Mouse (Mus musculus): ENCODE results near the gene Zmynd12. TPM values are rescaled to one million over a fixed set of nuclear protein-coding genes. Genes with fewer than 3 reads are reported as not detected.

Zmynd12 gene
- polyA plus RNA-seq (2015; fragmentation: Nextera tagmentation; extraction: Ambion mirVana): 0.13 and 0.29 TPM in 2 replicates

DNA sequence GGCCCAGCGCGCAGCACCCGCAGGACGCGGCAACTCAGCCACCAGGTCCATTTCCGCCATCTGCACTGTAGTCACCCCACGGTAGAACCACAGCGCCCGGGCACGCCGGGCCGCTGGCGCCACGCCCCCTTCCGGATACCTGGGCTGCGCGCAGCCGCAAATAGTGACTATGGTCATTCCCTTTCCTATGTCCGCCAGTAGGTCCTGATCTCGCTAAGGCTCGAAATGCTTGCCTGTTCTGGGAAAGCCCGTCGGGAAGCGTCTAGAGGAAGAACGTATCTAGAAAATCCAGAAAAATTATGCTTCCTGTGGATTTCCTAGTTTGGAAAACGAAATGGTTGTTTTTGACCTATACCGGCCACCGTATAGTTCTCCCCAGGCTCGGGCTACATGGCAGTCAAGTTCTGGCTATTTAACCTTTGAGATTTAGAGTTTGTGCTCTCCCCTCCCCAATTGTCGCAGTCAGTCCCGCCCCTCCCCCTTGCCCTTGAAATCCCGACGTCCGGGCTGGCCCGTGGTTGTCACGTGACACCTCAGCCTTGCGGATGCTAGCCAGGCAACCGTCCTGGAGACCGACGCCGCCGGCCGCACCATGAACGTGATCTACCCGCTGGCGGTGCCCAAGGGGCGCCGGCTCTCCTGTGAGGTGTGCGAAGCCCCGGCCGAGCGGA lies at the start of gene Zmynd12, which contains the start of gene Ppcs:
Zmynd12 (plus strand) TSS at position 521 of the 671 bp plus-strand sequence.
Ppcs (minus strand) TSS at position 127 of the 671 bp plus-strand sequence.
- Histone ChIP-seq H3K9ac (peak within 1 kb of the TSS; percentile 91), H3K4me3 (peak within 1 kb of the TSS; percentile 71), H3K4me1 (peaks cover 33% of the 10 kb centered on the region), H3K36me3 (peaks cover 18% of the 10 kb centered on the region), H3K27ac (replicated peaks) (peak within 1 kb of the TSS; percentile 92), H3K4me2 (peak within 1 kb of the TSS; percentile 86), H3K9me3 (no peaks in the 10 kb centered on the region), H3K27me3 (replicated peaks) (no peaks in the 10 kb centered on the region)
- peak; percentile 88 for ATAC-seq (ENCODE audit: extremely low read depth, insufficient number of reproducible peaks, low FRiP score, low TSS enrichment)
- WGBS: under 1% methylated on average over 52 of the region's 52 CpGs

DNA sequence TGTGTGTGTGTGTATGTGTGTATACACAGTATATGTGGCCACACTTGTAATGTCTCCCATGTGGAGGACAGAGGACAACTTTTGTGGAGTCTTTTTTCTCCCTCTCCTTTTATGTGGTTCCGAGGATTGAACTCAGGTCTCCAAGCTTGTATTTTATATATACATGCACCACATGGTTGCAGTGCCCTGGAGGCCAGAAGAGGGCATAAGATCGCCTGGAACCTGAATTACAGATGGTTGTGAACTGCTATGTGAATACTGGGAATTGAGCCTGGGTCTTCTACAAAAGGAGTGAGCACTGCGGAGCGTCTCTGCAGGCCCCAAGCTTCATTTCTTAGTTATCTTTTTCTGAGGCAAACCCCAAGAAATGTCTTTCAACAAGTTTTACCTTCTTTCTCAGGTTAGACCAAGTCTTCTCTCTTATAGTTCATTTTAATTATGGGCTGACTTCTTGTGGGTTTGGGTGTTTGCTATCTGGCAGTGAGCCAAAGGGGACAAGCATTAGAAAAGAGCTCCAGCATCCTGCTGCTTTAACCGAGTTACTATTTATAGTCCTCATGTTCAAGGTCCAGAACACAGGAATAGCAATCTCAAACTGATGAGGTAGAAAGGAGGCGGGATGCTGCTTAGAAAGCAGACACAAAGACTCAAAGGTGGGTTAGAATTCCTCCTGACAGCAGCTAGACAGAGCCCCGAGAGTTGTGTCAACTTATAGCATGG lies 41.0 kb upstream of the Zmynd12 start:
- Histone ChIP-seq H3K27me3 (replicated peaks) (no peaks in the 10 kb centered on the region; the same call in 1 of the 2 replicates), H3K4me3 (no peak overlapping the region), H3K36me3 (no peaks in the 10 kb centered on the region), H3K27ac (replicated peaks) (no peak overlapping the region), H3K4me1 (peaks cover 9% of the 10 kb centered on the region), H3K4me2 (no peak overlapping the region), H3K9ac (no peak overlapping the region), H3K9me3 (no peaks in the 10 kb centered on the region)
- 61% methylated on average over 7 of the region's 7 CpGs for WGBS
- no peak for ATAC-seq (ENCODE audit: extremely low read depth, insufficient number of reproducible peaks, low FRiP score, low TSS enrichment)

DNA sequence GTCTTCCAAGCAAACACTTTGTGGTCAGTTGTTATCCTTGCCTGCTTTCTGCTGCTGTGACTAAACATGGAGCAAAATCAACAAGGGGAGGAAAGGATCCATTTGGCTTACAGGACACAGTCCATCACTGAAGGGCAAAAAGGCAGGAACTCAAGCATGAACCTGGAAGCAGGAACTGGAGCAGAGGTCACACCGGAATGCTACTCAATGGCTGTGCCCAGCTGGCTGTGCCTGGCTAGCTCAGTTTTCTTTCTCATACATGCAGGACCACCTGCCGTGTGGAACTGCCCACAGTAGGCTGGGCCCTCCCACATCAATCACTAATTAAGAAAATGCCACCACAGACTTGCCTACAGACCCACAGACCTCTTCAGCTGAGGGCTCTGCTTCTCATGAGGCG lies 33.4 kb upstream of the Zmynd12 start:
- H3K36me3 ChIP-seq: no peaks in the 10 kb centered on the region
- WGBS: 71% methylated on average over 3 of the region's 3 CpGs
- no peaks in the 10 kb centered on the region for H3K27me3 ChIP-seq (replicated peaks)
- H3K4me3 ChIP-seq: no peak overlapping the region
- H3K9ac ChIP-seq: no peak overlapping the region
- no peaks in the 10 kb centered on the region for H3K4me1 ChIP-seq
- no peak overlapping the region for H3K27ac ChIP-seq (replicated peaks)
- no peak overlapping the region for H3K4me2 ChIP-seq
- no peak for ATAC-seq (ENCODE audit: extremely low read depth, insufficient number of reproducible peaks, low FRiP score, low TSS enrichment)
- no peaks in the 10 kb centered on the region for H3K9me3 ChIP-seq

DNA sequence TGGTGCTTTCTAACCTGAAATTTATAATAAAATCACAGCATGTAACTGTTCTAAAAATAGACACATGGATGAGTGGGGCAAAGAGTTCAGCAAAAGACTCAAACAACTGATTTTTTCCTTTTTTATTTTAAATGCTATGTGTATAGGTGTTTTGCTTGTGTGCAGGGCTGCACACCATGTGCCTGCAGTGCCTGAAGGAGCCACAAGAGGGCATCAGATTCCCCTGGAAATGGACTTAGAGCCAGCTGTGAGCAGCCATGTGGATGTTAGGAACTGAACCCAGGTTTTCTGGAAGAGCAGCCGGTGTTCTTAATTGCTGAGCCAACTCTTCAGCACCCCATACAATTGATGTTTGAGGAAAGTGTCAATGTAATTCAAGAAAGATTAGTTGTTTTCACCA lies 32.2 kb upstream of the Zmynd12 start:
- Histone ChIP-seq H3K27me3 (replicated peaks) (no peaks in the 10 kb centered on the region), H3K36me3 (no peaks in the 10 kb centered on the region), H3K4me1 (no peaks in the 10 kb centered on the region), H3K27ac (replicated peaks) (no peak overlapping the region), H3K4me3 (no peak overlapping the region), H3K9ac (no peak overlapping the region), H3K9me3 (no peaks in the 10 kb centered on the region), H3K4me2 (no peak overlapping the region)
- 84% methylated on average over 1 of the region's 1 CpGs for WGBS
- no peak for ATAC-seq (ENCODE audit: extremely low read depth, insufficient number of reproducible peaks, low FRiP score, low TSS enrichment)

DNA sequence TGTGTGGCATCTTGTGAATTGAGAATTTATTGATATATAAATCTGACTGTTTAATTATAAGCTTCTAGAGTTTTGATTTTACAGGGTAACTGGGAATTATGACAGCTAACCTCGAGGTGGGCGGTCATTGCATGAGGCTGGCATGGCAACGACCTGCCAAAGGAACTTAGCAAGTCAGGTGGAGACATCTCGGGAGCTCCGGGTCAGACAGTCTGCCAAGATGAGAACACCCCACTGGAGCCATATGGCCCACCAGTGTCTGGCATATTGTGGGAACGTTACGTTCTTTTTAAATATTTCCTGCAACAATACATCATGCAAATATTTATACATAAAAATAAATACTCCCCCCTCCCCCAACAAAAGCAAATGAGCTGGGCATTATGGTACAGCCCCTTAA lies 23.9 kb upstream of the Zmynd12 start:
- H3K4me2 ChIP-seq: no peak overlapping the region
- H3K9me3 ChIP-seq: peaks cover 17% of the 10 kb centered on the region; the same call in 1 of the 2 replicates
- H3K27me3 ChIP-seq (replicated peaks): no peaks in the 10 kb centered on the region
- H3K27ac ChIP-seq (replicated peaks): no peak overlapping the region
- ATAC-seq (ENCODE audit: extremely low read depth, insufficient number of reproducible peaks, low FRiP score, low TSS enrichment): no peak
- H3K4me1 ChIP-seq: no peaks in the 10 kb centered on the region
- H3K9ac ChIP-seq: no peak overlapping the region
- H3K4me3 ChIP-seq: no peak overlapping the region
- WGBS: 76% methylated on average over 7 of the region's 7 CpGs
- H3K36me3 ChIP-seq: peaks cover 11% of the 10 kb centered on the region

DNA sequence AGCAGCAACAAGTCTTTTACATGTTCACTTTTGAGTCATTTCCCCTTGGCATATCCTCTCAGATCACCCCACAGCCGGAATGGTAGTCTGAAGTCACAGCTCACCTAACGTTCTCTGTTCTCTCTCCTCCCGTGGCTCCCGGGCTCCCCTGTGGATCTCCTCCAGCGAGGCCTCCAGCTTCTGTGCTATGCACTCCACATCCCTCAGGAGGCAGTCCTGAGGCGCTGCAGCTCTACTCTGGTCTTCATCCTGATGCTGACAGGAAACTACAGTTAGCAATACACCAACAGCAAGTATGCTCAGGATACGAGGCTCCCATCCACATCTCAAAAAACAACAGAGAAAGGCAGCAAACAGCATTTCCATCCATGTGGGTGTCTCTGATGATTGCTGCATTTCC lies 21.7 kb upstream of the Zmynd12 start:
- no peak overlapping the region for H3K4me3 ChIP-seq
- no peak overlapping the region for H3K4me2 ChIP-seq
- 57% methylated on average over 7 of the region's 7 CpGs for WGBS
- H3K36me3 ChIP-seq: peaks cover 14% of the 10 kb centered on the region
- peaks cover 19% of the 10 kb centered on the region; the same call in 1 of the 2 replicates for H3K9me3 ChIP-seq
- no peaks in the 10 kb centered on the region for H3K4me1 ChIP-seq
- H3K9ac ChIP-seq: no peak overlapping the region
- no peak for ATAC-seq (ENCODE audit: extremely low read depth, insufficient number of reproducible peaks, low FRiP score, low TSS enrichment)
- no peak overlapping the region for H3K27ac ChIP-seq (replicated peaks)
- no peaks in the 10 kb centered on the region for H3K27me3 ChIP-seq (replicated peaks)

DNA sequence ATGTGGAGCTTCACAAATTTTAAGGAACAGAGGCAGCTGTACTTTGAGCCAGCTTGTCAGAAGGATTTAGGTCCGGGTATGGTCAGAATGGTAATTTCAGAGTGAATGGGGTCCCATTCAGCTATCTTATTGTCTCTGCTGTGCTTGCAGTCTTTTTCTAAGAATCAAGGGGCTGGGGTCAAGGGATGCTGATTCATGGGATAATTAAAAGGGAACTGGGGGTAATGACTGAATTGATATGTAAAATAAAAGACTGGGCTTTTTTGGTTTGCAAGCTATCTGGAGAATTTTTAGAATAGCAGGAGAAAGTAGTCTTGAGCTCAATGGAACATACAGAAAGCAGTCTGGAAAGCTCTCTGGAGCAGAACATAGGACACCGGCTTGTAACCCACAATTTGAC lies 19.2 kb upstream of the Zmynd12 start:
- H3K9me3 ChIP-seq: peaks cover 24% of the 10 kb centered on the region
- no peaks in the 10 kb centered on the region for H3K27me3 ChIP-seq (replicated peaks)
- no peak overlapping the region for H3K9ac ChIP-seq
- no peak overlapping the region for H3K4me3 ChIP-seq
- peaks cover 14% of the 10 kb centered on the region for H3K36me3 ChIP-seq
- WGBS: 84% methylated on average over 2 of the region's 2 CpGs
- H3K27ac ChIP-seq (replicated peaks): no peak overlapping the region
- H3K4me2 ChIP-seq: no peak overlapping the region
- no peaks in the 10 kb centered on the region for H3K4me1 ChIP-seq
- no peak for ATAC-seq (ENCODE audit: extremely low read depth, insufficient number of reproducible peaks, low FRiP score, low TSS enrichment)

DNA sequence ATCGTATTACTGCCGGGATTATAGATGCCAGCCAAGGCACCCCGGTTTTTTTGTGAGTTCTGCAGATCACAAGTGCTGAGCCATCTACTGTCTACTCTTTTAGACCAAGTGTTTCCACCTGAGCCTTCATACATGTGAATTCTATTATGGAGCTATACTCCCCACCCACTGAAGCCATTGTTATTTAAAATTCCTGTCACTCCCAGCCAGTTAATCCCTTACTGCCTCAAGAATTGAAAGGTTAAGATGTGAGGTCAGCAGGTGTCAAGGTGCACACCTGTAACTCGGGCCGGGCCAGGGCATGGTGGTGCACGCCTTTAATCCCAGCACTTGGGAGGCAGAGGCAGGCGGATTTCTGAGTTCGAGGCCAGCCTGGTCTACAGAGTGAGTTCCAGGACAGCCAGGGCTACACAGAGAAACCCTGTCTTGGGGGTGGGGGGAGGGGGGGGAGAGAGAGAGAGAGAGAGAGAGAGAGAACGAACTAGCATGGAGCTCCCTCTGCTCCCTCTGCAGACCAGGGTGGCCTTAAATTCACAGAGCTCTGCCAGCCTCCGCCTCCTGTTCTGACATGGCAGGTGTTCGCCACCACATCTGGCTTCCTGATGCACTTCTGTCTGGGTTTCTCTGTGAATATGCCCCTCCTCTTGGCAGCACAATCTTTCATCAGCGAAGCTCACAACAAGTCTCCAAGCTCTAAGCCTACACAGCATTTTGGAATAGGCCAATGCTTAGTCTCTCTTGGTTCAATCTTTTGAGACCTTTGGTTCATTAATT lies 10.6 kb upstream of the Zmynd12 start:
- H3K27me3 ChIP-seq (replicated peaks): peaks cover 6% of the 10 kb centered on the region; the same call in 1 of the 2 replicates
- H3K36me3 ChIP-seq: no peaks in the 10 kb centered on the region
- H3K9me3 ChIP-seq: peaks cover 6% of the 10 kb centered on the region; the same call in 1 of the 2 replicates
- peaks cover 13% of the 10 kb centered on the region for H3K4me1 ChIP-seq
- no peak for ATAC-seq (ENCODE audit: extremely low read depth, insufficient number of reproducible peaks, low FRiP score, low TSS enrichment)
- H3K4me3 ChIP-seq: no peak overlapping the region
- no peak overlapping the region for H3K27ac ChIP-seq (replicated peaks)
- no peak overlapping the region for H3K9ac ChIP-seq
- H3K4me2 ChIP-seq: no peak overlapping the region
- 69% methylated on average over 12 of the region's 12 CpGs for WGBS

DNA sequence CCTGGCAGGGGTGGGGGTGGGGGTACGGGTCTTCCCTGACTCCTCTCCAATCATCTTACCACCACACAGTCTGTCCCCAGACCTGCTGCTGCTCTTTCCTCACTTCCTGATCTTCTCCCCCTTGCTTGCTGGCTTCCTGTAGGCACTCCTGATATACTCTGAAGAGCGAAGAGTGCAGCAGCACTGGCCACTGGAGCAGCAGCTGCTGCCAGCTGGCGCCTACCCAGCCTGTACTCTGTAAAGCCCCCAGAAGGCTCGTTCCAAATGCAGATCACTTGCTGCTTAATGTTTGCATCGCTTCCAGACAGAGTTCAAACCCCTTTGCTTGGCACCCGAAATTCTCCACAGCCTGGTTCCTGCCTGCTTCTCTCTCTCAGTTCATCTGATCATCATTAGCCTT lies 9.8 kb upstream of the Zmynd12 start:
- no peak overlapping the region for H3K4me2 ChIP-seq
- ATAC-seq (ENCODE audit: extremely low read depth, insufficient number of reproducible peaks, low FRiP score, low TSS enrichment): no peak

DNA sequence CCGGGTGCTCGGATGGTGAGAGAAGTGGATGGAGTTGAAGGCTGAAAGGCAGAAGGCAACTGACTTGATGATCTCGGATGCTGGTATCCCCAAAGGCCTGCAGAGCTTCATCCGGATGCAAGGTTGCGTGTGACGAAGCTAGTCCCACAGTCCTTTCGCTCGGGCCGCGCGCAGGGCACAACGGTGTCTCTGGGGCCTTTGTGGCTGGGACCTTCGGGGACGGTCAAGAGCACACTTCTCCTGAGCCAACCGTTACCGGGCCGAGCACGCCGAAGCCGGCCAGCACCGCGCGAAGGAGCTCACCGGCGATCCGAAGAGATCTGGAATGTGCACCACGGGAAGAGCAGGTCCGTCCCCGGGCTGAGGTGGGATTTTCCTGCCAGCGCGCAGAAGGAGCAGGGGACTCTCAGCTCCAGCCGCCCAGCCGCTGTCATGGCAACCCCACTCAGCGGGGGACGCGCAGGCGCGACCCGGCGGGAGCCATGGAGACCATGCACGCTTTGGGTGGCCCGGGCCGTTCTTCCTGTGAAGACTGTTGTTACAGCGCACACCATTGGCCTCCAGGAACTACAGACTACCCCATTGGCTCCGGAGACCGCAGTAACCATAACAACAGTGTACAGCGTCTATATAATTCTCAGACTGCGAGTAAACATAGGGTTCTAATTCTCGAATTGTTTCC lies 7.4 kb upstream of the Zmynd12 start, which contains the start of gene Ccdc30:
Ccdc30 (minus strand) TSS at position 450 of the 682 bp plus-strand sequence.
- ATAC-seq (ENCODE audit: extremely low read depth, insufficient number of reproducible peaks, low FRiP score, low TSS enrichment): peak; percentile 90
- under 1% methylated on average over 49 of the region's 49 CpGs for WGBS
- no peak within 1 kb of the TSS for H3K27ac ChIP-seq (replicated peaks)

More for the DNA sequence above, 9.8 kb upstream of the Zmynd12 start:
- H3K4me3 ChIP-seq: no peak overlapping the region
- H3K36me3 ChIP-seq: no peaks in the 10 kb centered on the region
- H3K27ac ChIP-seq (replicated peaks): no peak overlapping the region
- peaks cover 6% of the 10 kb centered on the region; the same call in 1 of the 2 replicates for H3K27me3 ChIP-seq (replicated peaks)
- peaks cover 20% of the 10 kb centered on the region for H3K4me1 ChIP-seq
- WGBS: 52% methylated on average over 6 of the region's 6 CpGs
- H3K9ac ChIP-seq: no peak overlapping the region
- H3K9me3 ChIP-seq: 0 out of 2 replicates have a peak, but pooled peaks cover 2% of the 10 kb centered on the region

More for the DNA sequence above, 7.4 kb upstream of the Zmynd12 start, which contains the start of gene Ccdc30:
- Histone ChIP-seq H3K4me3 (peak within 1 kb of the TSS; percentile 60), H3K27me3 (replicated peaks) (peaks cover 3% of the 10 kb centered on the region; the same call in 1 of the 2 replicates), H3K4me1 (peaks cover 29% of the 10 kb centered on the region), H3K9ac (peak within 1 kb of the TSS; percentile 74), H3K36me3 (peaks cover 15% of the 10 kb centered on the region), H3K4me2 (peak within 1 kb of the TSS; percentile 80), H3K9me3 (no peaks in the 10 kb centered on the region)
